Mouse (Mus musculus) MEL (cell line): ENCODE measurements around the gene Nrsn2.

Experiments
- CHD2 ChIP-seq: IDR thresholded peaks from 2 replicates; pipeline ENCODE4 v1.6.1; 2011; ENCODE audit warnings: low read length, improper control_type of control experiment
- CTCF ChIP-seq, 3 experiments: IDR thresholded peaks in 2 of 3; conservative IDR thresholded peaks in 1 of 3; 2 replicates each; pipeline ENCODE4 v1.5.1; 2011 to 2012; ENCODE audit warnings: low read length in 3 of 3, low read depth in 2 of 3, mild to moderate bottlenecking in 2 of 3, improper control_type of control experiment in 1 of 3, inconsistent platforms in 1 of 3, mixed read lengths in 1 of 3, moderate library complexity in 1 of 3; ENCODE audit not compliant: control insufficient read depth in 1 of 3, insufficient read depth in 1 of 3, poor library complexity in 1 of 3, severe bottlenecking in 1 of 3
- E2F4 ChIP-seq: IDR thresholded peaks from 2 replicates; pipeline ENCODE4 v1.6.1; 2011; ENCODE audit warnings: low read depth, low read length, improper control_type of control experiment, borderline replicate concordance
- EP300 ChIP-seq, 2 experiments: IDR thresholded peaks; 2 replicates each; pipeline ENCODE4 v1.6.1; 2011; ENCODE audit warnings: improper control_type of control experiment in 2 of 2, low read length in 2 of 2, low read depth in 1 of 2, mild to moderate bottlenecking in 1 of 2
- GATA1 ChIP-seq: IDR thresholded peaks from 2 replicates; pipeline ENCODE4 v1.6.1; 2011; ENCODE audit warnings: low read depth, low read length, improper control_type of control experiment
- NRF1 ChIP-seq: IDR thresholded peaks from 2 replicates; pipeline ENCODE4 v1.6.1; 2014; ENCODE audit warnings: low read depth, mild to moderate bottlenecking, inconsistent platforms, low read length, improper control_type of control experiment, moderate library complexity; ENCODE audit not compliant: poor library complexity, insufficient read depth, severe bottlenecking
- UBTF ChIP-seq: IDR thresholded peaks from 2 replicates; pipeline ENCODE4 v1.6.1; 2012; ENCODE audit warnings: low read depth, mild to moderate bottlenecking, inconsistent platforms, low read length, improper control_type of control experiment, moderate library complexity, borderline replicate concordance; ENCODE audit not compliant: insufficient read depth
- ZC3H11A ChIP-seq: IDR thresholded peaks from 2 replicates; pipeline ENCODE4 v1.6.1; 2012; ENCODE audit warnings: low read depth, mild to moderate bottlenecking, inconsistent platforms, low read length, improper control_type of control experiment
- ZNF384 ChIP-seq: IDR thresholded peaks from 2 replicates; pipeline ENCODE4 v1.6.1; 2012; ENCODE audit warnings: low read depth, mild to moderate bottlenecking, inconsistent platforms, low read length, improper control_type of control experiment

DNA sequence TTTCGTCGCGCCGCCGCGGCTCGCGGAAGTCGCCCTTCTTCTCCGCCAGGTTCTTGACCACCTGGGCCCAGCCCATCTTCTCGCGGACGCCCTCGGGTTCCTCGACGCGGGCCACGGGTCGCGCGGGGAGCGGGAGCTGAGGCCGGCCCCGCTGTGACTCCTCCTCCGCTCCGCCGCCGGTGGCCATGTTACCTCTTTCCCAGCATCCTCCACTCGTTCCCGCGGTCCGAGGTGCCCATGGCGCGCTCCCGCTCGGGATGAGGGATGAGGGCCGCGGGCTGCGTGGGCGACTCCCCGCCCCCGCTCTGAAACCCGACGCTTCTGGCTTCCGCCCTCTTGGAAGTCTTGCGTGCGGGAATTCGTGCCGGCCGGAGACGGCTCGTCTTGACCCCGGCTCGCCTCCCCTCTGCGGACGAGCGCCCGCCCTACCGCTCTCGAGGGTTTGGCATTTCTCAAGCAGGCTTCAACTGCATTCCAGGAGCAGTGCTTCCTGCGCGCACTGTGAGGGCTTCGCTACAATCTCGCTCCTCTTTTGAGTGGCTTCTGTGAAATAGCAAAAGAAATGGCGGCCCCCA, 38.2 kb upstream of the Nrsn2 start, which contains the start of gene Zcchc3:
- TF ChIP-seq ZC3H11A (no peak), NRF1 (no peak), EP300 (IDR thresholded peaks at IDR 0.05; ENCODE audit: low read depth in 1 of 2, low read length in 2 of 2) (peak in 1 of 2 experiments; percentile 15; a peak in 1 of 4 replicates), E2F4 (peak; percentile 89; the same call in 1 of the 2 replicates), CTCF (IDR thresholded peaks at IDR 0.05 in 2 of 3, conservative IDR thresholded peaks at IDR 0.05 in 1 of 3; ENCODE audit: control insufficient read depth in 1 of 3, insufficient read depth in 1 of 3, low read depth in 2 of 3, low read length in 3 of 3, poor library complexity in 1 of 3, severe bottlenecking in 1 of 3) (no peak), GATA1 (no peak), UBTF (no peak), CHD2 (no peak), ZNF384 (no peak)
